Mouse (Mus musculus) forebrain, embryonic 12.5 days (tissue): ENCODE results near the gene Olfr1508. TPM values are rescaled to one million over a fixed set of nuclear protein-coding genes. Genes with fewer than 3 reads are reported as not detected.
"Not testable (repeated sequence)": the region's sequence is repeated elsewhere in the genome, so short reads cannot be mapped to it uniquely, and the experiment has no call there.

Experiments used
- ATAC-seq: fragments of 200-750 bp; cut with Nextera tagmentation; 2 replicates; pipeline ENCODE4 v1.8.0; 2017; ENCODE audit warnings: moderate TSS enrichment; ENCODE audit not compliant: low FRiP score
- H3K27ac ChIP-seq: fragments of 300-500 bp; sonication (generic); 2 replicates; pipeline ENCODE4 v1.5.1; 2016; ENCODE audit warnings: mild to moderate bottlenecking
- H3K27me3 ChIP-seq: fragments of 300-500 bp; sonication (generic); 2 replicates; pipeline ENCODE4 v1.6.1; 2016; ENCODE audit warnings: mild to moderate bottlenecking
- H3K36me3 ChIP-seq: fragments of 300-500 bp; sonication (generic); replicated peaks from 2 replicates; pipeline ENCODE4 v1.6.1; 2016; ENCODE audit warnings: mild to moderate bottlenecking
- H3K4me1 ChIP-seq: fragments of 300-500 bp; sonication (generic); 2 replicates; pipeline ENCODE4 v1.6.1; 2016
- H3K4me2 ChIP-seq: fragments of 300-500 bp; sonication (generic); 2 replicates; pipeline ENCODE4 v1.6.1; 2016; ENCODE audit warnings: mild to moderate bottlenecking, moderate library complexity
- H3K4me3 ChIP-seq: fragments of 300-500 bp; sonication (generic); replicated peaks from 2 replicates; pipeline ENCODE4 v1.5.1; 2016; ENCODE audit warnings: mild to moderate bottlenecking
- H3K9ac ChIP-seq: fragments of 300-500 bp; sonication (generic); 2 replicates; pipeline ENCODE4 v1.6.1; 2016; ENCODE audit warnings: mild to moderate bottlenecking
- H3K9me3 ChIP-seq: fragments of 300-500 bp; sonication (generic); 2 replicates; pipeline ENCODE4 v1.6.1; 2016
- WGBS: fragments of 180-500 bp; shearing (Covaris S2); methylation state at CpG from one replicate; pipeline ENCODE4 v1.1.7; 2016; 5-methylcytosine and 5-hydroxymethylcytosine counted together
- polyA plus RNA-seq: library from polyadenylated mRNA; unstranded; fragments of >200 nt; fragmentation: Nextera tagmentation; extraction: Ambion mirVana; gene quantifications from 2 replicates; pipeline ENCODE4 v1.2.1, GENCODE M21; 2016

The Olfr1508 gene
- polyA plus RNA-seq: not detected in 2 replicates

DNA sequence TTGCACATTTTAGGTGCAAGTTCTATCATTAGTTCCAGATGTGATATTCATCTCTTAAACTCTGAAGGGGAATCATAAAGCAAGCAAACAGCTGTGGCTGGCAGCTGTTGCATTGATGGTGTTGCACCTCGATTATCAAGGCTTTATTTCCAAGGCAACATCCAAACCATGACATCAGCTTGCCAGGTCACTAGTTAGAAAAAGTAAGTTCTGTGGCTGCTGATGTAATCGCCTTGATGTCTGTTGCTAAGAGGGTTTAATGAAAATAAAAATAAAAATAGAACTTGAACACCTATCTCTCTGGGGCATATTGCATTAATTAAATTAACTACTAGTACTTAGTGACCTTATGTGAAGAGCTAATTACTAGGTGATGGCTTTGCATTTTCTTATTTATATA, at the start of gene Olfr1508:
Gene Olfr1508 (minus strand): TSS at position 101 of the 400 bp plus-strand sequence.
- Histone ChIP-seq H3K4me1 (no peaks in the 10 kb centered on the region), H3K9me3 (no peaks in the 10 kb centered on the region), H3K36me3 (no peaks in the 10 kb centered on the region), H3K4me2 (no peak within 1 kb of the TSS), H3K4me3 (no peak within 1 kb of the TSS), H3K27ac (no peak within 1 kb of the TSS), H3K27me3 (no peaks in the 10 kb centered on the region), H3K9ac (no peak within 1 kb of the TSS)
- no peak for ATAC-seq
- 81% methylated on average over 2 of the region's 2 CpGs for WGBS

DNA sequence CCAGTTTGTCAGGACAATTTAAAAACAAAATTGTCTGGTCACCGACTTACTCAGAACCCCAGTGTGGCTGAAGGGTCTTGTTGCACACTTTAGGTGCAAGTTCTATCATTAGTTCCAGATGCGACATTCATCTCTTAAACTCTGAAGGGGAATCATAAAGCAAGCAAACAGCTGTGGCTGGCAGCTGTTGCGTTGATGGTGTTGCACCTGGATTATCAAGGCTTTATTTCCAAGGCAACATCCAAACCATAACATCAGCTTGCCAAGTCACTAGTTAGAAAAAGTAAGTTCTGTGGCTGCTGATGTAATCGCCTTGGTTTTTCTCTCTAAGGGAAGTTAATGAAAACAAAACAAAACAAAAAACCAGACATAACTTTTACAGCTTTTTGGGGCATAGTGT, 28.2 kb upstream of the Olfr1508 start, which contains the start of gene Olfr1507:
Gene Olfr1507 (minus strand): TSS at position 234 of the 400 bp plus-strand sequence.
- Histone ChIP-seq H3K4me1 (no peaks in the 10 kb centered on the region), H3K36me3 (no peaks in the 10 kb centered on the region), H3K27ac (no peak within 1 kb of the TSS), H3K27me3 (no peaks in the 10 kb centered on the region), H3K9ac (no peak within 1 kb of the TSS), H3K4me2 (no peak within 1 kb of the TSS), H3K9me3 (no peaks in the 10 kb centered on the region), H3K4me3 (no peak within 1 kb of the TSS)
- ATAC-seq: no peak
- 86% methylated on average over 4 of the region's 4 CpGs for whole genome bisulfite sequencing

DNA sequence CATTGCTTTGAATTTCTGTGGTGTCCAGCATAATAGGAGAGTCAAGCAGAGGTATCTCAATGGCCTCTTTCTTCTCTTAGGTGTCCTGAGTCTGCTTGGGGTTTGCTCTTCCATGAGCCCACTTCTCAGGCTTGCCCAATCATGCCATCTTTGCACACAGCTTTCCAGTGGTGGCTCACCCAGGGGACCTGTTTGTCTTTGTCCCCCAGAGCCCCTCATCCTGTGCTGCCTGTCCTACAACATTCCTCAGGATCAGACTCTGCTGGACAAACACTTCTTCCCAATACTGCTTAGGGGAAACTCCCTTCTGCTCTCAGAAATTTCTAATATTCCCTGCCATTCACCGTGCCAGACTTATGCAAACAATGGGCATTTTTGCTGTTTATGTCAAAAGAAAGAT, 1.6 kb downstream of the Olfr1508 start:
- H3K27me3 ChIP-seq: no peaks in the 10 kb centered on the region
- H3K36me3 ChIP-seq: no peaks in the 10 kb centered on the region
- no peaks in the 10 kb centered on the region for H3K9me3 ChIP-seq
- H3K4me3 ChIP-seq: no peak overlapping the region
- H3K27ac ChIP-seq: no peak overlapping the region
- 87% methylated on average over 1 of the region's 1 CpGs for WGBS
- no peak overlapping the region for H3K4me2 ChIP-seq
- ATAC-seq: no peak
- no peak overlapping the region for H3K9ac ChIP-seq
- no peaks in the 10 kb centered on the region for H3K4me1 ChIP-seq

DNA sequence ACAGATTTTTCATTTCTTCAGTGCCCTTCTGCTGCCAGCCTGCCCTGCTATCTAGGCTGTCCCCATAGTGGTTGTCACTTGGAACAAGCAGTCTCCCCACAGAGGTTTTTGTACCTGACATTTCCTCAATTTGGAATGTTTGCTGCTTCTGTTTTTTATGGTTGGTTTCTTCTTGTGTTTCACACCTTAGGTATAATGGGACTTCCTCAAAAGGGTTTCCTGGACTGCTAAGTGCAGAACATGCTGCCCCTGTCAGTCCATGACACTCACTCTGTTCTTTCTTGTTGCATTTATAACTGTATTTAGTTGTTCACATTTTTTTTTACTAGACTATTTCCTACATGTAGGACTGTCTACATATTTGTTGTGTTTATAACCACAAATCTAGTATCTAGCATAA, 5.4 kb downstream of the Olfr1508 start:
- no peak overlapping the region for H3K4me2 ChIP-seq
- ATAC-seq: no peak
- H3K27me3 ChIP-seq: no peaks in the 10 kb centered on the region
- no peak overlapping the region for H3K4me3 ChIP-seq
- no peaks in the 10 kb centered on the region for H3K36me3 ChIP-seq
- H3K9ac ChIP-seq: no peak overlapping the region
- no peak overlapping the region for H3K27ac ChIP-seq
- no peaks in the 10 kb centered on the region for H3K4me1 ChIP-seq
- H3K9me3 ChIP-seq: 0 out of 2 replicates have a peak, but pooled peaks cover 2% of the 10 kb centered on the region

DNA sequence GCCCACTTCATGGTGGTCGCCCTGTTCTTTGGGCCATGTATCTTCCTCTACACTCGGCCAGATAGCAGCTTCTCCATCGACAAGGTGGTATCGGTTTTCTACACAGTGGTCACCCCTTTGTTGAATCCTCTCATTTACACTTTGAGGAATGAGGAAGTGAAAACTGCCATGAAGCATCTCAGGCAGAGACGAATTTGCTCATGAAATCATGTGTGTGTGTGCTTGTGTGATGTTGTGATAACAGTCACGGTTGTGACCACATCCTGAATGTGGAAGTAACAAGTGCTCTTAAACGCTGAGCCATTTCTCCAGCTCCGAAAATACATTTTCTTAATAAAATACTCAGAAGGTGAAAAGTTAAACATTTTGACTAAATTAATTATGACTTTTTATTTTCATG, 16.2 kb downstream of the Olfr1508 start:
- no peak for ATAC-seq
- 93% methylated on average over 8 of the region's 8 CpGs for WGBS
- Histone ChIP-seq H3K4me3 (no peak overlapping the region), H3K9ac (no peak overlapping the region), H3K4me1 (no peaks in the 10 kb centered on the region), H3K36me3 (no peaks in the 10 kb centered on the region), H3K27me3 (no peaks in the 10 kb centered on the region), H3K27ac (no peak overlapping the region), H3K4me2 (no peak overlapping the region), H3K9me3 (no peaks in the 10 kb centered on the region)

DNA sequence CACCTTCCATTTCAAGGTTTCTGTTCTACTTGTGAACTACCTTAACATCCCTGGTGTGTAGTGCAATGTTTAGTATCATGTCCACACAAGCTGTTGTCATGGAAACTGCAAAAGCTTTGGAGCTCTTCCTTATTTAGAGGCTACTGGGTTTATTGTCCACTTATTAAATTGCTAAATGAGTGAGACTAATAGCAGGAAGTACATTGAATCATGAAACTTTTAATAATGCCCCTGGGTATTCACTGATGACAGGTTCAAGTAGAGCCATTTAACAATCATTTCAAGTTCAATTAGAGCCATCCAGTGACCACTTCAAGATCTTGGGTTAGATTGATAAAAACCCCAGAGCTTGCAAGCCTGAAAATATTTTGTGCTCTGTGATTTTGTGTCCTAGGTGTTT, 24.6 kb downstream of the Olfr1508 start, which contains the start of gene Olfr1509:
Gene Olfr1509 (plus strand): TSS at position 301 of the 400 bp plus-strand sequence.
- no peak for ATAC-seq
- Histone ChIP-seq H3K4me2 (no peak within 1 kb of the TSS), H3K27ac (no peak within 1 kb of the TSS), H3K4me3 (no peak within 1 kb of the TSS), H3K36me3 (no peaks in the 10 kb centered on the region), H3K27me3 (no peaks in the 10 kb centered on the region), H3K4me1 (no peaks in the 10 kb centered on the region), H3K9me3 (no peaks in the 10 kb centered on the region), H3K9ac (no peak within 1 kb of the TSS)

DNA sequence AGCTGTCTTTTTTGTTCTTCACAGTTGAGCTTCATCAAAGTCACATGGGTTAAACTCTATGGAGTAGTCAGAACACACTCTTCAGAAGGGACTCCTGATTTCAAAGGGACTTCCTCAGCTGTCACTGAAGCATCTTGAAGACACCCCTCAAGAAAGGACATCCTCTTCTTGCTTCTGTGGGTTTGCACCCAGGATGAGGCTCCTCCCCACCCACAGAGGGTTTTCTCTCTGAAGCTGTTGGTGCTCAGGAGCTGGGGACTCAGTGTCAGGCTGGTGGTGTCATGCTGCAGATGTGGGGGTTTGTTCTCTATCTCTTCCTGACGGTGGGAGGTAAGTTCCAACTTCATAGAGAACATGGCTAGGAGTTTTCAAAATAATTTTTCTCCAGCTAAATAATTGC, 39.6 kb downstream of the Olfr1508 start:
- H3K27me3 ChIP-seq: no peaks in the 10 kb centered on the region
- H3K4me2 ChIP-seq: no peak overlapping the region
- H3K4me1 ChIP-seq: no peaks in the 10 kb centered on the region
- H3K9ac ChIP-seq: no peak overlapping the region
- no peak overlapping the region for H3K27ac ChIP-seq
- WGBS: 90% methylated on average over 1 of the region's 1 CpGs
- H3K36me3 ChIP-seq: no peaks in the 10 kb centered on the region
- H3K4me3 ChIP-seq: no peak overlapping the region
- H3K9me3 ChIP-seq: no peaks in the 10 kb centered on the region
- ATAC-seq: no peak

DNA sequence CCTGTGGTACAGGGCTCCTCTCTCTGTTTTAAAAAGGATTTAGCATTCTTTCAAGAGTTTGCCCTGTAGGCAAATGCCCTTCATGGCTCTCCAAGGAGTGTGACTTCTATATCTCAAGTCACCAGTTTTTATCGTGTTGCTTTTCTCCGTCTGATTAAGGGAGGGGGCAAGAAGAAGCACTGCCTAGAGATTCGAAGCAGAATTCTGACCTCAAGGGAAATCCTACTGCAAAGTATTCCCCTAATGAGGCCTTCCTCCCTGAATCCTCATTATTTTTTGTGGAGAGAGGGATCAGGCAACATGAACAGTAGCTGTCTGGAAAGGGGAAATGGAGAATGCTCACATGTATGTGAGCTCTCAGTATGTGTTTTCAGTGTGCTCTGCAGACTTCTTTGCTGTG, 53.0 kb downstream of the Olfr1508 start, which contains the start of gene Olfr1510:
Gene Olfr1510 (minus strand): TSS at position 101 of the 400 bp plus-strand sequence.
- no peak within 1 kb of the TSS for H3K9ac ChIP-seq
- H3K27me3 ChIP-seq: no peaks in the 10 kb centered on the region
- no peak within 1 kb of the TSS for H3K27ac ChIP-seq
- H3K36me3 ChIP-seq: no peaks in the 10 kb centered on the region
- H3K4me1 ChIP-seq: no peaks in the 10 kb centered on the region
- H3K4me3 ChIP-seq: no peak within 1 kb of the TSS
- 90% methylated on average over 3 of the region's 3 CpGs for WGBS
- H3K4me2 ChIP-seq: no peak within 1 kb of the TSS
- ATAC-seq: no peak
- H3K9me3 ChIP-seq: no peaks in the 10 kb centered on the region

DNA sequence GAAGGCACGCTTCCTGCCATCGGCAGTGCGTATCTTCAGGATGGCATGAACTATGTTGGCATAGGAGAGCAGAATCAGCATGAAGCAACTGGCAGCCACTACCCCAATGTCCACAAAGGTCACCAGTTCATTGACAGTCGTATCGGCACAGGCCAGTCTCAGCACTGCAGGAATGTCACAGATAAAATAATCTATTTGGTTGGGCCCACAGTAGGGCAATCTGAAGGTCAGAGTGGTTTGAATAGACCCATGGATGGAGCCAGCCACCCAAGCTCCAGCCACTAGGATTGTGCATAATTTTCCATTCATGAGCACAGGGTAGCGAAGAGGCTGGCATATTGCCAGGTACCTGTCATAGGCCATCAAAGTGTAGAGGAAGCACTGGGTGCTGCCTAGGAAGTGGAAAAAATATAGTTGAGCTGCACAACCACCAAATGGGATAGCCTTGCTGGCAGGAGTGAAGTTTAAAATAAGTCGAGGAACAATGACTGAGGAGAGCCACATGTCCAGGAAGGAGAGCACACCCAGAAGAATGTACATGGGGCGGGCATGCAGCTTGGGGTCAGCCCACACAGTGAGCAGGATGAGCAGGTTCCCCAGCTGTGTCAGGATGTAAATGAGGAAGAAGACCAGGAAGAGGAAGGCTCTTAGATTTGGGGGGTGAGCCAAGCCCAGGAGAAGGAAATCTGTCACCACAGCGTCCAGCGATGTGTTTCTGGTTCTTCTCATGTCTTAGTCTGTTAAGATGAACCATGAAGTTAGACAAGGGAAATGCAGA, 57.0 kb downstream of the Olfr1508 start:
- not testable (repeated sequence) for H3K9me3 ChIP-seq, H3K27me3 ChIP-seq, H3K4me2 ChIP-seq, H3K27ac ChIP-seq, H3K4me1 ChIP-seq, H3K4me3 ChIP-seq, ATAC-seq, H3K36me3 ChIP-seq, H3K9ac ChIP-seq
- WGBS: 83% methylated on average over 7 of the region's 10 CpGs

Other genes with a start within 250 kb of the Olfr1508 start
- 57.8 and 65.9 TPM in 2 replicates for gene Chd8, start 209.7 kb downstream of the Olfr1508 start, polyA plus RNA-seq
- gene Tox4, start 188.3 kb downstream of the Olfr1508 start, polyA plus RNA-seq: 52.4 and 58.5 TPM in 2 replicates
- 30.6 and 35.2 TPM in 2 replicates for gene Rab2b, start 187.9 kb downstream of the Olfr1508 start, polyA plus RNA-seq
- gene Mettl3, start 162.4 kb downstream of the Olfr1508 start, polyA plus RNA-seq: 54.8 and 56.4 TPM in 2 replicates
- gene Sall2, start 138.7 kb downstream of the Olfr1508 start, polyA plus RNA-seq: 66.2 and 72.4 TPM in 2 replicates
- gene Olfr1513, start 111.1 kb downstream of the Olfr1508 start, polyA plus RNA-seq: not detected in 2 replicates
- gene Olfr1512, start 88.3 kb downstream of the Olfr1508 start, polyA plus RNA-seq: 0.14 TPM in 1 of 2 replicates, not detected in the other
- not detected in 2 replicates for gene Olfr1511, start 70.1 kb downstream of the Olfr1508 start, polyA plus RNA-seq
- gene Olfr1510, start 53.1 kb downstream of the Olfr1508 start, polyA plus RNA-seq: not detected in 2 replicates
- not detected in 2 replicates for gene Olfr1509, start 24.5 kb downstream of the Olfr1508 start, polyA plus RNA-seq
- gene Olfr1507, start 28.3 kb upstream of the Olfr1508 start, polyA plus RNA-seq: not detected in 2 replicates